Mouse (Mus musculus) forebrain, embryonic 11.5 days (tissue): ENCODE measurements at regions not wholly inside any gene's neighbourhood (a gene's known extent, or its start where the extent isn't known, plus 50 kb on each side); places are given as distances from the start of the nearest gene placed in this dataset.
A peak's percentile ranks its signal among the peaks of the same experiment; 100 is the strongest.
"Not testable (repeated sequence)": the region's sequence is repeated elsewhere in the genome, so short reads cannot be mapped to it uniquely, and the experiment has no call there.

Source experiments
- ATAC-seq: fragments of 200-750 bp; cut with Nextera tagmentation; replicated peaks from 2 replicates; pipeline ENCODE4 v1.8.0; 2017; ENCODE audit warnings: moderate TSS enrichment; ENCODE audit not compliant: low FRiP score
- DNase-seq: peaks from one replicate; pipeline ENCODE4 v3.0.0-alpha.2; 2017; ENCODE audit warnings: low spot score
- H3K27ac ChIP-seq: fragments of 300-500 bp; sonication (generic); 2 replicates; pipeline ENCODE4 v1.5.1; 2014; ENCODE audit warnings: low read depth, low read length
- H3K27me3 ChIP-seq: fragments of 300-500 bp; sonication (generic); 2 replicates; pipeline ENCODE4 v1.6.1; 2014; ENCODE audit warnings: mild to moderate bottlenecking, low read length, mixed read lengths; ENCODE audit not compliant: control insufficient read depth, insufficient read depth
- H3K36me3 ChIP-seq: fragments of 300-500 bp; sonication (generic); 2 replicates; pipeline ENCODE4 v1.6.1; 2014; ENCODE audit warnings: mild to moderate bottlenecking, low read length, moderate library complexity, mixed read lengths; ENCODE audit not compliant: control insufficient read depth, insufficient read depth
- H3K4me1 ChIP-seq: fragments of 300-500 bp; sonication (generic); replicated peaks from 2 replicates; pipeline ENCODE4 v1.6.1; 2014; ENCODE audit warnings: low read length, mixed read lengths; ENCODE audit not compliant: control insufficient read depth, insufficient read depth
- H3K4me2 ChIP-seq: fragments of 300-500 bp; sonication (generic); 2 replicates; pipeline ENCODE4 v1.6.1; 2014; ENCODE audit warnings: low read depth, mild to moderate bottlenecking, low read length, moderate library complexity, mixed read lengths; ENCODE audit not compliant: severe bottlenecking
- H3K4me3 ChIP-seq: fragments of 300-500 bp; sonication (generic); 2 replicates; pipeline ENCODE4 v1.5.1; 2014; ENCODE audit warnings: low read depth, low read length
- H3K9ac ChIP-seq: fragments of 300-500 bp; sonication (generic); 2 replicates; pipeline ENCODE4 v1.6.1; 2014; ENCODE audit warnings: low read length
- H3K9me3 ChIP-seq: fragments of 300-500 bp; sonication (generic); 2 replicates; pipeline ENCODE4 v1.6.1; 2016; ENCODE audit warnings: low read length, mixed read lengths; ENCODE audit not compliant: control insufficient read depth
- WGBS: fragments of 180-500 bp; shearing (Covaris S2); extraction: QIAGEN DNeasy Blood & Tissue Kit; methylation state at CpG from one replicate; pipeline ENCODE4 v1.1.7; 2014; 5-methylcytosine and 5-hydroxymethylcytosine counted together

GRCm38 (mm10) chr8:20264612-20265011 is 98.4 kb downstream of the Gm15319 start:
- not testable (repeated sequence) for H3K9ac ChIP-seq, H3K9me3 ChIP-seq, H3K4me1 ChIP-seq, H3K4me3 ChIP-seq, H3K27ac ChIP-seq, ATAC-seq, H3K4me2 ChIP-seq, DNase-seq, H3K36me3 ChIP-seq, H3K27me3 ChIP-seq
- WGBS: 62% methylated on average over 1 of the region's 1 CpGs

- not testable (repeated sequence) for H3K27me3 ChIP-seq, H3K4me1 ChIP-seq, DNase-seq, H3K4me3 ChIP-seq, ATAC-seq, H3K9me3 ChIP-seq, H3K4me2 ChIP-seq, H3K27ac ChIP-seq, H3K36me3 ChIP-seq, H3K9ac ChIP-seq
- WGBS: 90% methylated on average over 3 of the region's 3 CpGs
Observed at GRCm38 (mm10) chr8:20264106-20264505, 98.9 kb downstream of the Gm15319 start.

GRCm38 (mm10) chr8:20262847-20263570 is 100.0 kb downstream of the Gm15319 start:
- H3K4me1 ChIP-seq, H3K9ac ChIP-seq, ATAC-seq, H3K4me3 ChIP-seq, H3K36me3 ChIP-seq, H3K27ac ChIP-seq, H3K27me3 ChIP-seq, H3K4me2 ChIP-seq, H3K9me3 ChIP-seq: not testable (repeated sequence)
- DNase-seq: peak; percentile 35
- 83% methylated on average over 6 of the region's 7 CpGs for WGBS

- not testable (repeated sequence) for H3K36me3 ChIP-seq, H3K27ac ChIP-seq, H3K9me3 ChIP-seq, H3K4me3 ChIP-seq, H3K9ac ChIP-seq, H3K27me3 ChIP-seq, DNase-seq, H3K4me1 ChIP-seq, ATAC-seq, H3K4me2 ChIP-seq
- no CpG with 5 or more reads among the region's 3 CpGs for WGBS
Observed at GRCm38 (mm10) chr8:20262253-20262652, 100.8 kb downstream of the Gm15319 start.

- H3K9me3 ChIP-seq, H3K4me3 ChIP-seq, H3K27ac ChIP-seq, H3K36me3 ChIP-seq, H3K27me3 ChIP-seq, H3K9ac ChIP-seq, DNase-seq, H3K4me2 ChIP-seq, H3K4me1 ChIP-seq: not testable (repeated sequence)
- peak; percentile 64; the same call in 1 of the 2 replicates for ATAC-seq
- 67% methylated on average over 5 of the region's 9 CpGs for WGBS
Observed at GRCm38 (mm10) chr8:20261452-20262181, 101.4 kb downstream of the Gm15319 start.

GRCm38 (mm10) chr8:20261007-20261406 is 102.0 kb downstream of the Gm15319 start:
- H3K36me3 ChIP-seq, H3K4me3 ChIP-seq, H3K27me3 ChIP-seq, H3K4me2 ChIP-seq, H3K27ac ChIP-seq, DNase-seq, H3K9ac ChIP-seq, H3K4me1 ChIP-seq, ATAC-seq, H3K9me3 ChIP-seq: not testable (repeated sequence)
- no CpG with 5 or more reads among the region's 2 CpGs for WGBS

GRCm38 (mm10) chr8:20260125-20260640 is 102.8 kb downstream of the Gm15319 start:
- not testable (repeated sequence) for H3K27me3 ChIP-seq, DNase-seq, H3K4me3 ChIP-seq, H3K36me3 ChIP-seq, ATAC-seq, H3K9me3 ChIP-seq, H3K9ac ChIP-seq, H3K4me2 ChIP-seq, H3K4me1 ChIP-seq, H3K27ac ChIP-seq
- 58% methylated on average over 3 of the region's 7 CpGs for WGBS

- not testable (repeated sequence) for H3K9ac ChIP-seq, H3K27me3 ChIP-seq, H3K4me2 ChIP-seq, DNase-seq, H3K4me3 ChIP-seq, ATAC-seq, H3K36me3 ChIP-seq, H3K4me1 ChIP-seq, H3K9me3 ChIP-seq, H3K27ac ChIP-seq
- WGBS: 91% methylated on average over 6 of the region's 8 CpGs
Observed at GRCm38 (mm10) chr8:20259662-20260061, 103.3 kb downstream of the Gm15319 start.
